Mouse (Mus musculus): ENCODE data around the gene 1810055G02Rik. TPM values are rescaled to one million over a fixed set of nuclear protein-coding genes. Genes with fewer than 3 reads are reported as not detected.
A peak's percentile ranks its signal among the peaks of the same experiment; 100 is the strongest.

Gene 1810055G02Rik
- total and polyA plus RNA-seq, 3 experiments, result 22.4 to 32.3 TPM; not detected in 1

GRCm38 (mm10) chr19:3706258-3706657 lies 1.8 kb upstream of the 1810055G02Rik start:
- DNase-seq (ENCODE audit: low read depth, low spot score), result peak; percentile 51
- Histone ChIP-seq H3K4me3 (ENCODE audit: control insufficient read depth in 1 of 2, insufficient read depth in 1 of 2, low read depth in 2 of 2, low read length in 2 of 2) (no peak overlapping the region), H3K27ac (ENCODE audit: control insufficient read depth, low read depth, low read length) (no peak overlapping the region), H3K27me3 (ENCODE audit: control insufficient read depth in 1 of 2, insufficient read depth in 2 of 2, low read length in 2 of 2) (no peaks in the 10 kb centered on the region), H3K4me1 (ENCODE audit: control insufficient read depth in 1 of 2, insufficient read depth in 2 of 2, low read length in 2 of 2) (peaks cover 5 to 8% of the 10 kb centered on the region in 2 experiments), H3K9ac (ENCODE audit: control insufficient read depth, low read depth, low read length, poor library complexity, severe bottlenecking) (no peak overlapping the region), H3K36me3 (ENCODE audit: control insufficient read depth in 1 of 2, insufficient read depth in 2 of 2, low read length in 2 of 2) (peaks cover 0 to 2% of the 10 kb centered on the region in 2 experiments; a peak in 2 of 4 replicates), H3K79me2 (ENCODE audit: control insufficient read depth, insufficient read depth, low read length, poor library complexity) (peaks cover 20% of the 10 kb centered on the region), H3K9me3 (replicated peaks; ENCODE audit: insufficient read depth, low read length) (no peaks in the 10 kb centered on the region)
- no peak for TF ChIP-seq EP300 (IDR thresholded peaks at IDR 0.05; ENCODE audit: low read depth in 1 of 2, low read length in 2 of 2)
- no peak for TF ChIP-seq SMC3 (IDR thresholded peaks at IDR 0.05; ENCODE audit: low read depth, low read length)
- no peak for TF ChIP-seq GABPA (IDR thresholded peaks at IDR 0.05; ENCODE audit: low read depth, low read length)
- TF ChIP-seq SIN3A (IDR thresholded peaks at IDR 0.05; ENCODE audit: low read length), result no peak
- TF ChIP-seq CTCF (IDR thresholded peaks at IDR 0.05 in 2 of 3, conservative IDR thresholded peaks at IDR 0.05 in 1 of 3; ENCODE audit: control insufficient read depth in 1 of 3, insufficient read depth in 1 of 3, low read depth in 2 of 3, low read length in 3 of 3, poor library complexity in 1 of 3, severe bottlenecking in 1 of 3), result peak; percentile 5 to 12 (median 10); a peak in 3 of 6 replicates
- no peak for TF ChIP-seq POLR2AphosphoS2 (IDR thresholded peaks at IDR 0.05; ENCODE audit: low read length)

- Histone ChIP-seq H3K36me3 (ENCODE audit: control insufficient read depth in 1 of 2, insufficient read depth in 2 of 2, low read length in 2 of 2) (peaks cover 0 to 2% of the 10 kb centered on the region in 2 experiments; a peak in 2 of 4 replicates), H3K4me3 (ENCODE audit: control insufficient read depth in 1 of 2, insufficient read depth in 1 of 2, low read depth in 2 of 2, low read length in 2 of 2) (peak overlapping the region; percentile 79 to 98), H3K9me3 (replicated peaks; ENCODE audit: insufficient read depth, low read length) (no peaks in the 10 kb centered on the region), H3K4me1 (ENCODE audit: control insufficient read depth in 1 of 2, insufficient read depth in 2 of 2, low read length in 2 of 2) (peaks cover 5 to 8% of the 10 kb centered on the region in 2 experiments), H3K27me3 (ENCODE audit: control insufficient read depth in 1 of 2, insufficient read depth in 2 of 2, low read length in 2 of 2) (no peaks in the 10 kb centered on the region), H3K9ac (ENCODE audit: control insufficient read depth, low read depth, low read length, poor library complexity, severe bottlenecking) (peak overlapping the region; percentile 78), H3K27ac (ENCODE audit: control insufficient read depth, low read depth, low read length) (peak overlapping the region; percentile 32; the same call in 1 of the 2 replicates), H3K79me2 (ENCODE audit: control insufficient read depth, insufficient read depth, low read length, poor library complexity) (peaks cover 20% of the 10 kb centered on the region)
- no peak for DNase-seq (ENCODE audit: low read depth, low spot score)
- TF ChIP-seq USF1 (IDR thresholded peaks at IDR 0.05; ENCODE audit: low read depth, low read length) (no peak), MYC (IDR thresholded peaks at IDR 0.05; ENCODE audit: low read depth, low read length) (peak; percentile 81), BHLHE40 (IDR thresholded peaks at IDR 0.05; ENCODE audit: borderline replicate concordance, low read depth, low read length) (no peak), MYB (IDR thresholded peaks at IDR 0.05; ENCODE audit: low read depth, low read length) (no peak), POLR2AphosphoS2 (IDR thresholded peaks at IDR 0.05; ENCODE audit: low read length) (no peak), SIN3A (IDR thresholded peaks at IDR 0.05; ENCODE audit: low read length) (peak; percentile 4), EP300 (IDR thresholded peaks at IDR 0.05; ENCODE audit: low read depth in 1 of 2, low read length in 2 of 2) (no peak), TBP (IDR thresholded peaks at IDR 0.05; ENCODE audit: low read depth, low read length) (no peak), MXI1 (IDR thresholded peaks at IDR 0.05; ENCODE audit: low read depth, low read length) (peak; percentile 73), ZNF384 (IDR thresholded peaks at IDR 0.05; ENCODE audit: low read depth, low read length) (no peak), MAX (IDR thresholded peaks at IDR 0.05; ENCODE audit: low read length) (peak; percentile 86)
Observed at GRCm38 (mm10) chr19:3707553-3707952, 540 bp upstream of the 1810055G02Rik start.
